Mouse (Mus musculus): Measurements from ENCODE around the gene Ift81.
"Not testable (repeated sequence)": the region's sequence is repeated elsewhere in the genome, so short reads cannot be mapped to it uniquely, and the experiment has no call there.

Gene Ift81

GRCm38 (mm10) chr5:122613908-122614732 lies at the start of gene Ift81:
Gene Ift81, minus strand, starts transcription at chr5:122614518.
- peak; percentile 95 for DNase-seq (ENCODE audit: low spot score)

DNA sequence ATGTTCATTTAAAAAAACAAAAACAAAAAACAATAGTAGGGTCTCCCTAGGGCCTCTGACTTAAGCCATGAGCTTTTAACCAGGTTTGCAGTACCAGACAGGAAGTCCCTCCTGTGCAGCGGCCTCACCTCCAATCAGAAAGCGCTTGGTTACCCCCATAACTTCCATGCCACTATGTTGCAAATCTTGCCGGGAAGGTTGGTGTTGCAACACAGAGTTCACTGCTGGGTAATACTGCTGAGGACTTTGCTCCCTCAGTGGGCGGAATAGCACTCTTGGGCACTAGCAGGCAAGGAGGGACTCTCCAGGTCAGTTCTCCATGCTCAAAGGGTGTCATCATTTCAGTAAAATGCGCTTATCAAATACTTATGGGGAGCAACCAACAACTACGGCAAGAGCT lies 48.2 kb upstream of the Ift81 start:
- no peak for DNase-seq (ENCODE audit: low spot score)

DNA sequence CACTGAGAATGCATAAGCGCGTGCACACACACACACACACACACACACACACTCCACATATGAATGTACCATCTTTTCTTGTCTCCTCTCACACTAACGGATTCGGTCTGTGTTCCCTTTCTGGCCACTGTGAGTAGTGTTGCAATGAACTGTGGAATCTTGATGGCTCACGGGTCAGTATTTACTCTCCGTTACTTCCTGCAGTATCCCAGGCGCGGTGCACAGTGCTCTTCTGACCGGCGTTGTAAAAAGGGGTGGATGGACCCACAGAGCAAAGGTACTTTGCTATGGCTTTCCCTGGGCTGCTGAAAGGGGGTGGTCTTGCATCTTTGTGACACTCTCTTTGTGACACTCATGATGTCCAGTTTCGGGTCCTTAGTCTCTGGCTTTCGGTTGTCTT lies 42.5 kb upstream of the Ift81 start:
- DNase-seq (ENCODE audit: low spot score), result no peak

DNA sequence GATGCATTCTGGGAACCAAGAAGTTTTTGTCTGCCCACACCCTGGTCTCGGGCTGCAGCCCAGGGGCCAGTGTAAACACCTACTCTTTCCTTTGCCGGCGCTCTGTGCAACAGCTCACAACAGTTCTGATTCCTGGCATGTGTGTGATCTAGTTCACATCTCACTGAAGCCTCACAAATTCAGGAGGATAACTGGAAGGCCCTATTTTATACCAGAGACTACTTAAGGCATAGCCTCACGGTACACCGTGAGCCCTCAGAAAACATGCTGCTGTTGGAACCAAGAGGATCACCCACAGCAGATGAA lies 39.9 kb upstream of the Ift81 start:
- peak; percentile 8 for DNase-seq (ENCODE audit: low spot score)

DNA sequence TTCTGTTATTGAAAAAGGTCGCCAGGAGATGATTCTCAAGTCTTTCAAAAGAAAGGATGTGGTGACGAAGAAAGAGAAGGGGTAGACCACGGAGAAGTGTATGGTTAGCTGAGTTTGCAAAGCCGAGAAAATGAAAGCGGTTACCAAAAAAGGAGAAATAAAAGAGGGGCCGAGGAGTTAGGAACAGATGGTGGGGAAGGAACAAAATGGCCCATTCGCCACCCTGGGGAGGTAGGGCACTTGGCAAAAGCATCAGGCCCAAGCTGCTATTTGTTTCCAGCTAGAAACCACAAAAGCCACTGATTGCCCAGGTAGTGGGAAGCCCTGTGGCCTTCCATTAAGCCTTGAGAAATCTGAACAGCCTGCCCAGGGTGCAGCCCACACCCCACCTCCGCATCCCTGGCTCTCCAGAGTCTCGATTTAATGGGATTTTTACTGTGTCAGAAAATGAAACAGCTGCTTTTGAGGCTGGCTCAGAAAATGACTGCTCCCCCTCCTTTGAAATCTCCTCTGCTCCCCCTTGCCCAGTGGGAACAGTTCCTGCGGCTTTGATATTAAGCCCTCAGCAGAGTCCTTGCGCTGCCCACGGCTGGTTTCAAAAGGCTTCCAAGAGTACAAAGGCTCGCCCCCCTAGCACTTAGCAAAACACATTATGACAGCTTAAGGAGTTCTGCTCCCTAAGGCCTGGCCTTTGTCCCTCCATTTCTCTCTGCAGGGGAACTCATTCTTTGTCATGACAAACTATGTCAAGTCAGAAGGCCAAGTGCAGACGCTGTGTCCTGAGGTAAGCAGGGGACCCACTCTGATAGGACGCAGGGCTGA lies 39.3 kb upstream of the Ift81 start:
- DNase-seq (ENCODE audit: low spot score), result no peak

- DNase-seq (ENCODE audit: low spot score), result no peak
Measured at GRCm38 (mm10) chr5:122653112-122653445, 38.8 kb upstream of the Ift81 start.

DNA sequence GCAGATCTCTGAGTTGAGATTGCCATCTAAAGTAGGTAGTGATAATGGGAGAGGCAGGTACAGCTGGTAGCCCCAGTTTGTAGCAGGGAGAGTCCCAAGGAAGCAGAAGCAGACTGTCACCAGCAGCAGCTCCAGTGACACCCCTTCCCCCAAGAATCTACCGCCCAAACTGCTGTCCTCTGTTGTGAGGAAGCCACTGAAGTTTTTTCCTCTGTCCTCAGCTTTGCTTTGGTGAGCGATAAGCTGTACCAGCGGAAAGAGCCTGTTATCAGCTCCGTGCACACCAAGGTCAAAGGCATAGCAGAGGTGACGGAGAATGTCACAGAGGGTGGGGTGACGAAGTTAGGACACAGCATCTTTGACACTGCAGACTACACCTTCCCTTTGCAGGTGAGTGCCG lies 38.2 kb upstream of the Ift81 start:
- DNase-seq (ENCODE audit: low spot score), result no peak

- DNase-seq (ENCODE audit: low spot score), result no peak
Measured at GRCm38 (mm10) chr5:122650100-122650499, 35.8 kb upstream of the Ift81 start.

DNA sequence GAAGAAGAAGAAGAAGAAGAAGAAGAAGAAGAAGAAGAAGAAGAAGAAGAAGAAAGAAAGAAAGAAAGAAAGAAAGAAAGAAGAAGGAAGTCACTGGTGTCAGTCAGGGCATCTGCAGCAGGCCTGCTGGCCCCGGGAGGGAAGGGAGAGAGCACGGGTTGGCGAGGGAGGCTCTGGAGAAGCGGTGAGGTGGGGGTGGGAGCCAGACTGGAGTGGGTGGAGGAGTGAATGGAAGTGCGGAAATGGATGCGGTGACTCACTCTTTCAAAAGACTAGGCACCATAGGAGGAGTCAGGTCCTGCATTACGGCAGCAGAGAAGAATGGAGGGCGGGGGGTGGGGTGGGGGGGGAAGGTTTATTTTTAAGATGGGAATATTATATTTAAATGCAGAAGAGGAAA lies 34.9 kb upstream of the Ift81 start:
- no peak for DNase-seq (ENCODE audit: low spot score)

DNA sequence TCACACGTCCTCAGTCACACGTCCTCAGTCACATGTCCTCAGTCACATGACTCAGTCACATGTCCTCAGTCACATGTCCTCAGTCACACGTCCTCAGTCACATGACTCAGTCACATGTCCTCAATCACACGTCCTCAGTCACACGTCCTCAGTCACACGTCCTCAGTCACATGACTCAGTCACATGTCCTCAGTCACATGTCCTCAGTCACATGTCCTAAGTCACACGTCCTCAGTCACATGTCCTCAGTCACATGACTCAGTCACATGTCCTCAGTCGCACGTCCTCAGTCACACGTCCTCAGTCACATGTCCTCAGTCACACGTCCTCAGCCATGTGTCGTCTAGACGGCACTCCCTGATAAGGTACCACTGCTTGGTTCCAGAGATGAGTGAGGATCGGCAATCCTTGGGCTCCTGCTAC lies 33.6 kb upstream of the Ift81 start:
- not testable (repeated sequence) for DNase-seq (ENCODE audit: low spot score)

DNA sequence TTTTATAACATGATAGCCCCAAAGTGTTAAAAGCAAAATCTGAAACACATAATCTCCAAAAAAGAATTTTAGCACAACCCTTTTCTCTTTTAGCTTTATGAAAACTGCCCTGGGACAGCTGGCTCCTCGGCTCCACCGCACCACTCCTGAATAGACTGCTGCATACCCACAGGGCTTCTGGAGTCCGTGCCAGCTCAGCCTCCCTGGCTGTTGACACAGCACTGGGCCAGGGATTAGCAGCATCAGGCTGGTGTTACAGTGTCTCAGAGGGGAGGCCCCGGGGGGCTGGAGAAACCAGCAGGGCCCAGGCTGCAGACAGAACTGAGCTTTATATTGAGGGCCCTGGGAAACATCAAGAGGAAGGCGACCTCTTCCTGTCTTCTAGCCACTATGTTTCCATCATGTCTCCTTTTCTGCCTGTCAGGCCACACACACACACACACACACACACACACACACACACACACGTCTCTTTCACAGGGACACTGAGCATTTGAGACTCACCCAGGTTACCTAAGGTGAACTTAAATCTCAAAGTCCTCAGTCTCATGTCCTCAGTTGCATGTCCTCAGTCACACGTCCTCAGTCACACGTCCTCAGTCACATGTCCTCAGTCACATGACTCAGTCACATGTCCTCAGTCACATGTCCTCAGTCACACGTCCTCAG lies 33.1 kb upstream of the Ift81 start:
- no peak for DNase-seq (ENCODE audit: low spot score)

GRCm38 (mm10) chr5:122646050-122646449 lies 31.7 kb upstream of the Ift81 start:
- DNase-seq (ENCODE audit: low spot score), result no peak

GRCm38 (mm10) chr5:122645290-122645689 lies 31.0 kb upstream of the Ift81 start:
- no peak for DNase-seq (ENCODE audit: low spot score)

- peak; percentile 8 for DNase-seq (ENCODE audit: low spot score)
Measured at GRCm38 (mm10) chr5:122644111-122644607, 29.8 kb upstream of the Ift81 start.

GRCm38 (mm10) chr5:122643701-122644100 lies 29.4 kb upstream of the Ift81 start, which contains the start of gene P2rx7:
Gene P2rx7, plus strand, starts transcription at chr5:122643911.
- DNase-seq (ENCODE audit: low spot score), result peak; percentile 46

GRCm38 (mm10) chr5:122639986-122640385 lies 25.7 kb upstream of the Ift81 start:
- no peak for DNase-seq (ENCODE audit: low spot score)

GRCm38 (mm10) chr5:122639517-122639916 lies 25.2 kb upstream of the Ift81 start:
- DNase-seq (ENCODE audit: low spot score), result no peak

GRCm38 (mm10) chr5:122638296-122638695 lies 24.0 kb upstream of the Ift81 start:
- no peak for DNase-seq (ENCODE audit: low spot score)

DNA sequence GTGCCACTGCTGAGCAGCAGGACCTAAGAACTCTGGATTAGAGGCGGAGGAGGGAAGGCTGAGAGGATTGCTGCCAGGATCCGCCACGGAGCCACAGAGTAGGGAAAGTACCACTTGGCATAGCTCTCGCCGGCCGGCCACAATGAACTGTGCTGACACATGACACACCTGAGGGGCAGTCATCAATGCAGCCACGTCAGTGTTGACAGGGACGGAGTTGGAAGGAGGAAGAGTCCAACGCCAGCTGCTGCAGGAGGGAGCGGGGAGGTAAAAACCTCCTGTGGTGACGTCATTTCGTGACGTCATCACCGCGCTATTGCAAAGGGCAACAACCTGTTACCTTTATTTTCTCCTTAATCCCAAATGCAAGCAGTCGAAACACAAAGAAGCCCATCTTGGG lies 22.6 kb upstream of the Ift81 start:
- DNase-seq (ENCODE audit: low spot score), result no peak

GRCm38 (mm10) chr5:122636308-122636707 lies 22.0 kb upstream of the Ift81 start:
- no peak for DNase-seq (ENCODE audit: low spot score)

- no peak for DNase-seq (ENCODE audit: low spot score)
Measured at GRCm38 (mm10) chr5:122635228-122635627, 20.9 kb upstream of the Ift81 start.

DNA sequence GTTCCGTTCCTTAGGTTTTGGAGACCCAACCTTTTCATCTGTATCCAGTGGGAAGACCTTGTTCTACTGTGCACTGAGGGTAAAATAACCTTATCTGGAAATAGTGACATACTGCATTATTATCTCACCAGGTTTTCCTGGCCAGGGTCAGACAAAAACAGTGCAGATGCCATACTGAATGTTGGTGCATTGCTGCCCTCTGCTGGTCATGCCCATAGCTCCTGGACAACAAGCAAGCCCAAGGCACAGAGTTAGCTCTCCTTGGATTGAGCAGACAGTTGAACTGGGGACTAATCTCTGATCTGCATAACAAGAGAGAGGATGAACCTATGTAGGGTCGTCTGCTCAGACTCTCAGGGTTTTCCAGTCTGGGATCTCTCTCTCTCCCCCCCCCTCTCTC lies 12.9 kb upstream of the Ift81 start:
- peak; percentile 89 for DNase-seq (ENCODE audit: low spot score)

Measured in urinary bladder, postnatal 25 days (tissue).